Mouse (Mus musculus): ENCODE data around the gene Limk1. TPM values are rescaled to one million over a fixed set of nuclear protein-coding genes. Genes with fewer than 3 reads are reported as not detected.

Gene Limk1
- total RNA-seq, 2 experiments from 2014 or later, result 0.19 to 2.1 TPM

DNA sequence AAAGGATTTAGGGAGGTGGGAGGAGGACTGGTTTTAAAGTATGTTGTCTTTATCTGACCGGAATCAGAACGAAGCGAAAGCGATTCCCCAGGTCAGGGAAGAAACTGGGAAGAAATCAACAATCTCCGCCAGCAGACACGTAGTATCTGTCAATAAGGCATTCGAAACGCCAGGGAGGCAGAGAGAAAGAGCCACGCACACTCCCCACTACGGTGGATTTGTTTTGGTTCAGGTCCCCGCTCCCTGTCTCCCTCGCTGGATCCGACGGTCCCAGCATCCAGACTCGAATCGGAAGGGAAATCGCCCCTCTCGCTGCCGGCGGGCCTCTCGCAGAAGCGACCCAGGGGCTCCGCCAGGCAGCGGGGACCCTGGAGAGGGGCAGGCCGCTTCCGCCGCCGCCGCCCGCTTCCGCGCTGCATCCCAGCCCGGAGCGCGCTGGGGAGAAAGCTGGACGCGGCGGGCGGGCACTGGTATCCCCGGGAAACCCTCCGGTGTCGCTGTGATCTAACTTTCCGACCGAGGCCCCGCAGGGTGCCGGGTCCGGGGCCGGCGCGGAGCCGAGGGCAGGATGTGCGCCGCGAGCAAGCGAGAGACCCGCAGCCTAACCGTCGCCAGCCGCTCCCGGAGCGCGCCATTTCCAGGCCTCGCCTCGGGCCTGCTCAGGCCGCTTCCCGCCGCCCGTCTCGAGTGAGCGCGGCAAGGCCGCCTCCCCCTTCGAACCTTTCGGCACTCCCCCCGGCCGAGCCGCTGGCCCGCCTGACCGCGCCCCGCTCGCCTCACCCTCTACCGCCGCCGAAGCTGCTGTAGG lies 49.7 kb downstream of the Limk1 start:
- peak; percentile 34 for ATAC-seq (replicated peaks; ENCODE audit: low FRiP score, poor library complexity, severe bottlenecking)

DNA sequence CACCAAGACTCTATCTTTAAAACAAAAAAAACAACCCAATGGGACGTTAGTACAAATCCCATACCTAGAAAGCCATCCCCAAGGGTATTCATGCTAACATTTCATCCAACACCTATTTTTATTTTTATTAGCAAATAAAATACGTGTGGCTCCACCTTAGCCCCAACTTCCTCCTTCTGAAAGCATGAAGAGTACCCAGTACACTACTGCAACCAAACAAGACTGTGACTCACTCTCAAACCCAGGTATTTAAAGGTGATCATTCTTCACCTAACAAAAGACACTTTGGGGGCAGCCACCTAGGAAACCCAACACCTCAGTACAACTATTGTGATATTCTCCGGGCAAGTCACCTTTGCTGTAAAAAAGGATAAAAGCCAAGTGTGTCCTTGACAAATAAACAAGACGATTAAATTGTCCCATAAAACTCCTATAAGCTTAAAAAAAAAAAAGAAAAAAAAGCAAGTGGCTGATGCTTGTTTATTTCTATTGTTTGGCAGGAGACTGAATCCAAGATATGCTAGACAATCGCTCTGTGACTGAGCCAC lies 50.5 kb downstream of the Limk1 start:
- ATAC-seq (replicated peaks; ENCODE audit: low FRiP score, poor library complexity, severe bottlenecking), result no peak

DNA sequence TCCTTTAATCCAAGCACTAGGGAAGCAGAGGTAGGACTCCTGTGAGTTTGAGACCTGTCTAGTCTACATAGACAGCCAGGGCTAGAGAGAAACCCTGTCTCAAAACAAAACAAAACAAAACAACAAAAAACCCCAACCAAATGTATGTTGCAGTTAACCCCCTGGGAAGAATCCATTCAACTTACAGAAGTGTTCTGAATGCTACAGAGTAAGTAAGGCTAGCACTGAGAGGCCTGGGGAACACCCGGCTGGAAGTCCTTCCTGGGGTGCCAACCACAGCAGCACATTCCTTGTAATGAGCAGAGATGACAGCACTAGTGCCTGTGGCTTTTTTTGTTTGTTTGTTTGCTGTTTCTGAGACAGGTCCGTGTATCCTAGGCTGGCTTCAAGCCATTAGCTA lies 55.6 kb downstream of the Limk1 start:
- no peak for ATAC-seq (replicated peaks; ENCODE audit: low FRiP score, poor library complexity, severe bottlenecking)

DNA sequence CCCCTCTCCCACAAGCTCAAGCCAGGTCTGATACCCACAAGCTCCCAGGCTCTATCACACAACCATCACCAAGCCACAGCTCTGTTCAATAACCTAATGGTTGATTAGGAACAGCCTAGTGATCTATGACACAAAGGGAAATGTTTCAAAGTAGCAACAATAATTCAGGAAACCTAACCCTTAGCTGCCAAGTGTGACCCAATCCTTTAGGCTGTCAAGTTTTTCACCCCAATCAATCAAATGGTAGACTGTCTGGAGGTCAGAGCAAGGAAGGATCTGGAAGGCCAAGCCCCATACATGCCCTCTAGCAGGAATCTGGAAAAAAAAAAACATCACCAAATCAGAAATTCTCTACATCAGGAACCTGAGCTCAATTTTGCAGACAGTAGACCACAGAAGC lies 57.6 kb downstream of the Limk1 start:
- no peak for ATAC-seq (replicated peaks; ENCODE audit: low FRiP score, poor library complexity, severe bottlenecking)

DNA sequence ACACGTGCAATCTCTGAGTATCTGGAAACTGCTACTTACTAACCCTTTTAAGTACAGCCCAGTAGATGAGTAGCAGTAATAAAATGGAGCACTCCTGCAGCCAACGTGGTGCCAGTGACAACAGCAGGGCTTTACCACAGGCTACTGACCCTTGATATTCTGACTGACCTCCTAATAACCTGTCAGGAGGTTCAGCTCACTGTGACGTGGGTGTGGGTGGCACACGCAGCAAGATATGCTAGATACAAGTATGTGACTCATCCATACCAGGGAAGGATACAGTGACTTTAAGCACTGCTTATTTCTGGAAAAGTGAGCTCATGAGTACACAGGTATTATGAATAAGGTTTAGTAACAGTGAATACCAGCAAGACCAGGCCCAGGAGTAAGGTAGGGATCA lies 58.9 kb downstream of the Limk1 start:
- no peak for ATAC-seq (replicated peaks; ENCODE audit: low FRiP score, poor library complexity, severe bottlenecking)

DNA sequence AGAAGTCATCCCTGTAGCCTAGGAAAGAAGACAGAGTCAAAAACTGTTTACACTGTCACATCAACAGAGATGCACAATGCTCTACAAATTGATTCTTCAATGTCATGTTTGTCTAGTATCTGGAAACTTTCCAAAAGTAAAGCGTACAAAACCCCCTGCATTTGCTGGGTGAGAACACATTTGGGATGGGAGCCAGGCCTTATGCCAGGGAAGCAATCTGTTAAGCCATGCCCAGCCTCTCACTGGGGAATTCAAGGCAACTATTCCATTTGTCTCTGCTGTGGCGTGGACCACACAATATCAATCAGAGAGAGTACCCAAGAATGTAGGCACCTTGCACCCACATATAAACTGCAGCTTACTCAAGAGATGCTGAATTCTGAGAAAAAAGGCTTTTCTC lies 66.3 kb downstream of the Limk1 start:
- no peak for ATAC-seq (replicated peaks; ENCODE audit: low FRiP score, poor library complexity, severe bottlenecking)

DNA sequence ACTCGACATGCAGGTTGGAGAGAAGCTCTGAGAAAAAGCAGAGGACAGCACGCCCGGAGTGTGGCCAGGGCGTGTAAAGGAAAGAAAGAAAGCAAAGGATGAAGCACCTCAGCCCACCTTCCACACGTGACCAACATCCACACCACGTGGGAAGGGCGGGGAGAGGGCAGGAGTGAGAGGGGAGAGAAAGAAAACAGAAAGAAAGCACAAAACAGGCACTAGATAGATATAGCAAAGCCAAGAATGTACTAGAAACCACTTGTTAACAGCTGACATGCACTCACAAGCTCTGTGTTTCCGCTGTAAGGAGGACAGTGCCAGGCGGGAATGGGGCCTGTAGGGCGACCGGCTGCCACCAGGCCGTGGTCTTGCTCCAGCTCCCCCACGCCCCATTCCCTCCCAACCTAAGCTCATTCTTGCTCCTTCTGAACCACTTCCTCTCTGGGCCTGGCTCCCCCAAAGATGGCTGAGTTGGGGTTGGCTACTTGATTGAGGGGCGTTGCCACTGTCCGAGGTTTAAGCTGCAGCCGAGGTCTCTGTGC lies 67.2 kb downstream of the Limk1 start:
- no peak for ATAC-seq (replicated peaks; ENCODE audit: low FRiP score, poor library complexity, severe bottlenecking)

DNA sequence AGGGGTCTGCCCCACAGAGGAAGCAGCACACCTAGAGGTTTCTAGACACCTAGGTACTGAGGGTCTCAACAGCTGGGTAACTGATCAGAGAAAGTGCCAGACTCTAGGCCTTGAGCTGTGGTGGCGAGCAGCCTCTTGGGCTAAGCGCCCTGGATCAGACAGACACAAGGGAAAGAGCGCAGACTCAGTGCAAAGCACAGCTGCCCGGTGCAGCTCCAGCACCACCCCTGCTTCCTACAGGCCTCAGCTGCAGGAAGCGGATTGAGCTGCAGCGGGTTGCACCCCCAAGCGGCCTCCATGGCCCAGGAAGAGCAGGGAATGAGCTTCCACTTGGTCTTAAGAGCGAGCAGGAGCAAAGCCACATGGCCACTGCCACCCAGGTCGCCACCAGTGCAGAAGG lies 67.9 kb downstream of the Limk1 start:
- no peak for ATAC-seq (replicated peaks; ENCODE audit: low FRiP score, poor library complexity, severe bottlenecking)

DNA sequence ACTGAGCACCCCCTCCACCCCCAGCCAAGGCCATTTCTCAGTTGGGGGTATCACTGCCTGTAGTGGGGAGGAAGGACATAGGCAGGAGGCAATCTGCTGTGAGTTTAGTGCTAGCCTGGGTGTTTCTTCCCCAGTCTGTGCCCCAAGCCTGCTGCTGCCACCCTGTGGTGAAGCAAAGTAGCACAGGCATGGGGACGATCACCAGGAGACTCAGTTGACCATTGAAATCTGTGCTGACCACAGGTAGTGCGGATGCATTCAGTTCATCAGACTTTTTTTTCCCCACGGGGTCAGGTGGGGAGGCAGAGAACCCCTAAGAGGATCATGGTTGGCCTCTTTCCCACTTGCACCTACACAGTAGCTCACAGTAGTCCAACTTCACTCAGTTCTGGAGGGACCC lies 71.3 kb downstream of the Limk1 start:
- ATAC-seq (replicated peaks; ENCODE audit: low FRiP score, poor library complexity, severe bottlenecking), result peak; percentile 76

DNA sequence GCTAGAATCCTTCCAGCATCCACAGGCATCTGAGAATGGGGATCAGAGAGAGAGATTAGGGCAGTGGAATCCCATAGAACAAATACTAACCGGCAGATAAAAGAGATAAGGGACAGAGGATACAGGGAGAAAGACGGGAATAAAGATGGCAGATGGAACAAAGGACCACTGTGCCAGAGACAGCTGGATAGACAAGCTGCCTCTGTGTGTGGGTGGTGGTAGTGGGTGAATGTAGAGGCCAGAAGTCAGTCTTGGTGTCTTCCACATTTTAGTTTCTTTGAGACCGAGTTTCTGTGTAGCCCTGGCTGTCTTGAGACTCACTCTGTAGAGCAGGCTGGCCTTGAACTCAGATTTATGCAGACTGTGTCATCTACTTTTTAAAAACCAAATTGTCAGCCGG lies 72.6 kb downstream of the Limk1 start:
- no peak for ATAC-seq (replicated peaks; ENCODE audit: low FRiP score, poor library complexity, severe bottlenecking)

DNA sequence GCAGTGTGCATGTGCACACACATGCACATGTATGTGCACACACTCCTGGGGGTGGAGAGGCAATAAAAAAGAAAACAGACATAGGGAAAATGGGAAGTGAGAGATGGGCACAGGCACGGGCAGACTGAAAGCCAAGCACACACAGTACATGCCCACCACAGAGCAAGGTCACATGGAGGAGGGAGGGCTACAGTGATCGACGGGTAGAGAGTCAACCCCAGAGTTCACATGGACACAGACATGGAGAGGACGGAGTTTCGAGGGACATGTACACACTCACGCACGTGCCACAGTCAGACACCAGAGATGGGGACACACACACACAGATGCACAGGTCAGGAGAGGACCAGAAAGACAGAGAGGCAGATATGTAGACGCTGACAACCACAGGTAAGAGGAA lies 73.0 kb downstream of the Limk1 start:
- ATAC-seq (replicated peaks; ENCODE audit: low FRiP score, poor library complexity, severe bottlenecking), result no peak

DNA sequence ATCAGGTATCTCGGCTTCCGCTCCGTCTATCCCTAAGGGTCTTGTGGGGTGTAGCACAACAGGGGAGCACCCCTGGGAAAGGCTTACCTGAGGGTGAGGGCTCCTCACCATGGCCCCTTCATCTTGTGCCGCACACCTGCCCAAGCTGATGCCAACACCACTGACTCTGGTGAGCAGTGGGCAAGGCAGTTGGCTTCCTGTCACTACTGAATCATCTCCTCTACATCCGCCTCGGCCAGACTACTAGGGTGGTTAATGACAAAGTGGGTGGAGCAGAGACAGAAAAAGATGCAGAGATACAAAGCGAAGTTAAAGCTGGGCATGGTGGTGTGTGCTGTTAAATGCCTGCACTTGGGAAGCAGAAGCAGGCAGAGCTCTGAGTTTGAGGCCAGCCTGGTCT lies 73.6 kb downstream of the Limk1 start, which contains the start of gene Lat2:
Gene Lat2, minus strand, starts transcription at position 224 of the 400 bp plus-strand sequence.
- no peak for ATAC-seq (replicated peaks; ENCODE audit: low FRiP score, poor library complexity, severe bottlenecking)

DNA sequence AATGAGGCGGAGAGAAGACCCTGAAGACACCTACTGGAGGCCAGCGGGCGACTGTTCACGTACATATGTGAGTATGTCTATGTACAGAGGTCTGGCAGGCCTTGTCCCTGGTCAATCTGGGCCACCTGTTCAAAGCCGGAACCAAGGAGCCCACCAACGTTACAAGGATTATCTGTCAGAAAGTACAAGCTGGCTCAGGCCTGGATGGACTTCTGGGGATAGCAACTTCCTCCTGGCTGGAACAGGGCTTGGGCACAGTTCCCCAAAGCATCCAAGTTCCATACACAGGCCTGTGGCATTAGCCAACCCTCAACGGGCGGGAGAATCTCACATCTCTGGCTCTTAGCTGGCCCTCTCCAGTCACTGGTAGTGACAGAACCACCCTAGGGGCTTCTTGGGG lies 74.1 kb downstream of the Limk1 start:
- no peak for ATAC-seq (replicated peaks; ENCODE audit: low FRiP score, poor library complexity, severe bottlenecking)

DNA sequence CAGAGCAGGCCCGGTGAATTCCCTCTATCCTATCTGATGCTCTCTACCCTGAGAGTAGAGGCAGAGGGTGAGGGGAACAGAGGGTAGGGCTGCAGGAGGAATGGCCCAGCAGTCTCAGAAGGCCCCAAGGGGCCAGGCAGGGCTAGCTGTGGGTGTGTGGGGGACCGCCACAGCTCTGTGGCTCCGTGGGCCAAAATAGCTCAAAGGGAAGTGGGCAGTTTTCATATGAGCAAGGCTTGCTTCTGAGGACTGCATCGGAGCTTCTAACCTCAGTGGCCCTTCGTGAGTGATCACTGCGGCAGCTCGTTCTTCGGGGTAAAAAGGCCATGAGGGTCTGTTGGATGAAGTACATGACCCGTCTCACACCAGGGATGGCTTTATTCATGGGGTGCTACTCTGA lies 74.7 kb downstream of the Limk1 start:
- ATAC-seq (replicated peaks; ENCODE audit: low FRiP score, poor library complexity, severe bottlenecking), result no peak

DNA sequence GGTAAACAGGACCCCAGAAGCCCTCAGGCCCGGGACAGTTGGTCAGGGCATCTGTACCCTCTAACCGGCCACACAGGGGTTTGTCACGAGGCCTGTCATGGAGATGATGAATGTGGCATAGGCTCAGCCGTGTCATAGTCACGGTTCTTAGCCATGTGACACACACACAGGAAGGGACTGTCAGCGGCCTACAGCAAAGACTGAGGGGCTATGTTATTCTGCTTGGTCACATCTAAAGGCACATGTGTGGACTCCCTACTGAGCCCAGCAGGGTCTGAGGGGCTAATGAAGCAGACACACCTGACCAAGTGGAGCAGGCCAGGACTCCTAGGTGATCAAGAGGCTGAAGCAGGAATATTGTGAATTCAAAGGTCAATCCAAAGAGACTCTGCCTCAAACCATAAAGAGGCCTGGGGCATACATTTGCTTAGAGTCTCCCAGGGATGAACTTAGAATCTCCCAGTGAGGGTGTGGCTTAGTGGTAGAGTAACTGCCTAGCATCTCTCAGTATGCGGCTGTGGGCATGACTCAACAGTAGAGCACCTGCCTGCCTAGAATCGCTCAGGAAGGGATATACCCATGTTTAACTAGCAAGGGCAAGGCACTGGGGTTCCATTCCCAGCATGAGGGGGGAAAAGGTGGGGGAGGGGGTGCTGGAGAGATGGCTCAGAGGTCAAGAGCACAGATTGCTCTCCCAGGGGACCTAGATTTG lies 76.4 kb downstream of the Limk1 start:
- ATAC-seq (replicated peaks; ENCODE audit: low FRiP score, poor library complexity, severe bottlenecking), result no peak

DNA sequence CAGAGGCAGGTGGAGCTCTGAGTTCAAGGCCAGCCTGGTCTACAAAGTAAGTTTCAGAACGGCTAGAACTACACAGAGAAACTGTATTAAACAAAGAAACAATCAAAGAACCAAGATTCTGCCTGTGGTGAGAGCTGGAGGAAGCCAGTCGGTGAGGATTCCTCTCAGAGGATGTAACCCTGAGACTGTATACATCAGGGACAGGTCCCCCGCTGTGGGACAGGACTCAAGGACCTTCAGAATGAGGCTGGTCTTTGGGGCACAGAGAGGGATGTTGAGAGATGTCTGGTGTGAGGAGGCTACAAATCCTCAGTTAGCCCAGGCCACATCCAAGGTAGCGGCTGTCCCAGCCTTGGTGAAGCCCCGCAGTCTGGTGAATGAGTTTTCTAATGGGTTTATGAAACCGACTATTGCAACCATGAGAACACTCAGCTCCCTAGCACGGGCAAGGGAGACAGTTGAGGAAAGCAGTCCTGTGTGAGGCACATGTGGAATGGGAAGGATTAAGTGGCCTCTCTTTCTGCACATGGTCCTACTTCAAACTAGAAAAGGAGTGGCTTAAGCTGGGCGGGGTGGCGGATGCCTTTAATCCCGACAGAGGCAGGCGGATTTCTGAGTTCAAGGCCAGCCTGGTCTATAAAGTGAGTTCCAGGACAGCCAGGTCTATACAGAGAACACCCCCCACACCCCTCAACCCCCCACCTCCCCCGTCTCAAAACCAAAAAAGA lies 78.3 kb downstream of the Limk1 start:
- ATAC-seq (replicated peaks; ENCODE audit: low FRiP score, poor library complexity, severe bottlenecking), result no peak

DNA sequence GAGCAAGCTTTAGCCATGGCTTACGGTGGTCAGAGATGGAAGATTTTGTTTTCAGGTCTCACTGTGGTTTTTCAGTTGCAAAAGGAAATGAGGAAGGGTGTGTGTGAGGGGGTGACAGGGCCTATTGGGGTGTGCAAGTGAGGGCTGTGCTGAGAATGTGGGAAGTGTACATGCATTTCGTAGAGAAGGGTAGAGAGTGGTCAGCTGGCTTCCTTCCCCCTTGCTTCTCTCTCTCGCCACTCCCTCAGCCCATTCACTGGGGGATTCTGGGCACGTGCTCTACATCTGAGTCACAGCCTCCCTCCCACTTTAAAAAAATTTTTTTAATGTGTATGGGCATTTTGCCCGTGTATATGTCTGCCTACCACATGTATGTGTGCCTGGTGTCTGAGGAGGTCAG lies 81.3 kb downstream of the Limk1 start:
- no peak for ATAC-seq (replicated peaks; ENCODE audit: low FRiP score, poor library complexity, severe bottlenecking)

DNA sequence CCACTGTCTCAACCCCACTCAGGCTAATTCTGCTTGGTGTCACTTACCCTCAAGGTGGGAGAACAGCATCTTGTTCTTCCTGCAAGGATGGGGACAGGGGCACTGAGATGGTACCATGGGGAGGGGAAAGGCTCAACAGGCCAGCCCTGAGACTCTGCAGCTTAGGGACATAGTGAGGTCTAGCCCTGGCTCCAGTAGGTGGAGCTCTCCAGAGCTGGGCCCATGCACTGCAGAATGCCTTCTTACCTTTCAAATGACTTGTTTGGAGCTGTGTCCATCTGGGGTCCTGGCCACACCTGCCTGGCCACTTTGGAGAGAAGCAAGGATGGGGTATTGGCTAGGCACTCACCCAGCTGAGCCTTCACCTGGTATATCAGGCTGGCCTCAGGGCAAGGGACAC lies 82.1 kb downstream of the Limk1 start:
- ATAC-seq (replicated peaks; ENCODE audit: low FRiP score, poor library complexity, severe bottlenecking), result no peak
